Mouse (Mus musculus) stomach, postnatal 0 days (tissue): ENCODE measurements around the gene Tprgl. TPM values are rescaled to one million over a fixed set of nuclear protein-coding genes. Genes with fewer than 3 reads are reported as not detected.
A peak's percentile ranks its signal among the peaks of the same experiment; 100 is the strongest.

Experiments used
- ATAC-seq: fragments of 200-750 bp; cut with Nextera tagmentation; 2 replicates; pipeline ENCODE4 v1.8.0; 2017; ENCODE audit not compliant: low FRiP score, low TSS enrichment
- DNase-seq: peaks from one replicate; pipeline ENCODE4 v3.0.0-alpha.2; 2016; ENCODE audit warnings: low spot score
- H3K27ac ChIP-seq: fragments of 300-500 bp; sonication (generic); replicated peaks from 2 replicates; pipeline ENCODE4 v1.5.1; 2014; ENCODE audit warnings: mild to moderate bottlenecking, control low read depth
- H3K27me3 ChIP-seq: fragments of 300-500 bp; sonication (generic); 2 replicates; pipeline ENCODE4 v1.6.1; 2014; ENCODE audit warnings: low read length; ENCODE audit not compliant: control insufficient read depth, insufficient read depth
- H3K36me3 ChIP-seq: fragments of 300-500 bp; sonication (generic); 2 replicates; pipeline ENCODE4 v1.6.1; 2014; ENCODE audit warnings: low read length, mixed read lengths; ENCODE audit not compliant: control insufficient read depth, insufficient read depth
- H3K4me1 ChIP-seq: fragments of 300-500 bp; sonication (generic); replicated peaks from 2 replicates; pipeline ENCODE4 v1.6.1; 2014; ENCODE audit warnings: antibody characterized with exemption; ENCODE audit not compliant: control insufficient read depth, insufficient read depth
- H3K4me2 ChIP-seq: fragments of 300-500 bp; sonication (generic); replicated peaks from 2 replicates; pipeline ENCODE4 v1.6.1; 2014; ENCODE audit warnings: low read depth, mild to moderate bottlenecking, control low read depth, moderate library complexity
- H3K4me3 ChIP-seq: fragments of 300-500 bp; sonication (generic); 2 replicates; pipeline ENCODE4 v1.5.1; 2014; ENCODE audit warnings: low read depth, low read length, control low read depth
- H3K9ac ChIP-seq: fragments of 300-500 bp; sonication (generic); 2 replicates; pipeline ENCODE4 v1.6.1; 2014; ENCODE audit warnings: mild to moderate bottlenecking, low read length, control low read depth, mixed read lengths
- H3K9me3 ChIP-seq: fragments of 300-500 bp; sonication (generic); 2 replicates; pipeline ENCODE4 v1.6.1; 2016; ENCODE audit warnings: low read length; ENCODE audit not compliant: control insufficient read depth
- CTCF ChIP-seq: IDR thresholded peaks from 2 replicates; pipeline ENCODE4 v1.5.1; 2016; ENCODE audit warnings: antibody characterized with exemption, low read depth, mild to moderate bottlenecking, moderate library complexity
- EP300 ChIP-seq: optimal IDR thresholded peaks from 2 replicates; pipeline ENCODE3; 2016; ENCODE audit warnings: antibody characterized with exemption
- WGBS: fragments of 180-500 bp; shearing (Covaris S2); extraction: QIAGEN DNeasy Blood & Tissue Kit; methylation state at CpG from one replicate; pipeline ENCODE4 v1.1.7; 2014; 5-methylcytosine and 5-hydroxymethylcytosine counted together
- polyA plus RNA-seq: library from polyadenylated mRNA; unstranded; fragments of >200 nt; fragmentation: Nextera tagmentation; extraction: Ambion mirVana; gene quantifications from 2 replicates; pipeline ENCODE4 v1.2.1, GENCODE M21; 2015

Tprgl gene
- polyA plus RNA-seq: 165 and 170 TPM in 2 replicates

GRCm38 (mm10) chr4:154160538-154161390 lies at the start of gene Tprgl:
Tprgl (minus strand) TSS chr4:154160666.
- peaks cover 5% of the 10 kb centered on the region for H3K36me3 ChIP-seq
- no peaks in the 10 kb centered on the region for H3K27me3 ChIP-seq
- no peaks in the 10 kb centered on the region; the same call in 1 of the 2 replicates for H3K4me1 ChIP-seq
- H3K4me3 ChIP-seq: peak within 1 kb of the TSS; percentile 89
- peak within 1 kb of the TSS; percentile 82 for H3K9ac ChIP-seq
- no peaks in the 10 kb centered on the region for H3K9me3 ChIP-seq
- DNase-seq (peak; percentile 97), ATAC-seq (peak; percentile 96)
- peak within 1 kb of the TSS; percentile 92 for H3K27ac ChIP-seq
- under 1% methylated on average over 55 of the region's 75 CpGs for WGBS
- peak within 1 kb of the TSS; percentile 89 for H3K4me2 ChIP-seq
- TF ChIP-seq CTCF: 0 out of 2 replicates have a peak, but pooled peaks have one; percentile 1
- no peak for TF ChIP-seq EP300

GRCm38 (mm10) chr4:154209825-154210224 lies 49.4 kb upstream of the Tprgl start:
- H3K4me2 ChIP-seq: no peak overlapping the region
- H3K9ac ChIP-seq: no peak overlapping the region
- H3K9me3 ChIP-seq: no peaks in the 10 kb centered on the region
- DNase-seq (no peak), ATAC-seq (no peak)
- H3K36me3 ChIP-seq: no peaks in the 10 kb centered on the region
- H3K27me3 ChIP-seq: no peaks in the 10 kb centered on the region
- WGBS: 25% methylated on average over 3 of the region's 3 CpGs
- TF ChIP-seq CTCF: no peak
- no peak for TF ChIP-seq EP300
- peaks cover 4% of the 10 kb centered on the region; the same call in 1 of the 2 replicates for H3K4me1 ChIP-seq
- H3K4me3 ChIP-seq: no peak overlapping the region
- peak overlapping the region; percentile 18; the same call in 1 of the 2 replicates for H3K27ac ChIP-seq

GRCm38 (mm10) chr4:154209054-154209453 lies 48.6 kb upstream of the Tprgl start:
- WGBS: 66% methylated on average over 6 of the region's 6 CpGs
- Histone ChIP-seq H3K9me3 (no peaks in the 10 kb centered on the region), H3K4me1 (no peaks in the 10 kb centered on the region), H3K4me3 (no peak overlapping the region), H3K27me3 (no peaks in the 10 kb centered on the region), H3K36me3 (no peaks in the 10 kb centered on the region), H3K9ac (no peak overlapping the region), H3K4me2 (no peak overlapping the region), H3K27ac (peak overlapping the region; percentile 53; the same call in 1 of the 2 replicates)
- no peak for DNase-seq
- TF ChIP-seq CTCF (no peak), EP300 (no peak)
- peak; percentile 24; the same call in 1 of the 2 replicates for ATAC-seq

GRCm38 (mm10) chr4:154207261-154207660 lies 46.8 kb upstream of the Tprgl start:
- H3K4me3 ChIP-seq: no peak overlapping the region
- DNase-seq: peak; percentile 67
- 15% methylated on average over 5 of the region's 5 CpGs for WGBS
- no peak overlapping the region for H3K9ac ChIP-seq
- peak; percentile 48; the same call in 1 of the 2 replicates for ATAC-seq
- no peaks in the 10 kb centered on the region for H3K9me3 ChIP-seq
- no peak overlapping the region for H3K27ac ChIP-seq
- H3K4me1 ChIP-seq: no peaks in the 10 kb centered on the region
- H3K36me3 ChIP-seq: no peaks in the 10 kb centered on the region
- no peak overlapping the region for H3K4me2 ChIP-seq
- no peaks in the 10 kb centered on the region for H3K27me3 ChIP-seq
- TF ChIP-seq EP300 (no peak), CTCF (peak; percentile 99)

- no peaks in the 10 kb centered on the region for H3K9me3 ChIP-seq
- H3K27me3 ChIP-seq: no peaks in the 10 kb centered on the region
- no peak for ATAC-seq
- no peak for TF ChIP-seq EP300
- TF ChIP-seq CTCF: no peak
- no peaks in the 10 kb centered on the region for H3K36me3 ChIP-seq
- no peaks in the 10 kb centered on the region for H3K4me1 ChIP-seq
- H3K9ac ChIP-seq: no peak overlapping the region
- H3K27ac ChIP-seq: no peak overlapping the region
- WGBS: 46% methylated on average over 5 of the region's 5 CpGs
- H3K4me2 ChIP-seq: no peak overlapping the region
- DNase-seq: no peak
- H3K4me3 ChIP-seq: no peak overlapping the region
Measured at GRCm38 (mm10) chr4:154205392-154205791, 44.9 kb upstream of the Tprgl start.

- 78% methylated on average over 7 of the region's 7 CpGs for WGBS
- no peak for ATAC-seq
- no peak for DNase-seq
- no peaks in the 10 kb centered on the region for H3K4me1 ChIP-seq
- no peak for TF ChIP-seq EP300
- no peak for TF ChIP-seq CTCF
- H3K27me3 ChIP-seq: no peaks in the 10 kb centered on the region
- no peak overlapping the region for H3K4me3 ChIP-seq
- H3K27ac ChIP-seq: no peak overlapping the region
- no peak overlapping the region for H3K4me2 ChIP-seq
- H3K36me3 ChIP-seq: no peaks in the 10 kb centered on the region
- H3K9me3 ChIP-seq: no peaks in the 10 kb centered on the region
- H3K9ac ChIP-seq: no peak overlapping the region
Measured at GRCm38 (mm10) chr4:154204532-154204931, 44.1 kb upstream of the Tprgl start.
